Mouse (Mus musculus) olfactory bulb, adult 2 months (tissue): ENCODE results near the gene Proca1.

Experiments
- CTCF ChIP-seq: fragments of 200-500 bp; IDR thresholded peaks from 2 replicates; pipeline ENCODE4 v1.5.1; 2012; ENCODE audit warnings: low read depth, mild to moderate bottlenecking, low read length, moderate library complexity; ENCODE audit not compliant: insufficient read depth
- POLR2A ChIP-seq: fragments of 200-500 bp; IDR thresholded peaks from 2 replicates; pipeline ENCODE4 v1.6.1; 2012; ENCODE audit warnings: mild to moderate bottlenecking, low read depth, low read length, moderate library complexity; ENCODE audit not compliant: insufficient read depth

- no peak for TF ChIP-seq CTCF
- no peak for TF ChIP-seq POLR2A
Measured at GRCm38 (mm10) chr11:78175771-78176401, 17.3 kb upstream of the Proca1 start.
